Mouse (Mus musculus): ENCODE data around the gene D5Ertd579e.

GRCm38 (mm10) chr5:36581924-36582642, 113.7 kb downstream of the D5Ertd579e start:
- TF ChIP-seq CTCF (conservative IDR thresholded peaks at IDR 0.05 in 1 of 2, IDR thresholded peaks at IDR 0.05 in 1 of 2; ENCODE audit: low read depth in 2 of 2, low read length in 2 of 2) (no peak), KAT2A (IDR thresholded peaks at IDR 0.05; ENCODE audit: insufficient replicate concordance, low read length) (peak; percentile 77; the same call in 1 of the 2 replicates), NELFE (IDR thresholded peaks at IDR 0.05; ENCODE audit: low read depth, low read length) (peak; percentile 87), POLR2A (IDR thresholded peaks at IDR 0.05; ENCODE audit: low read depth, low read length) (peak; percentile 88), CHD2 (IDR thresholded peaks at IDR 0.05; ENCODE audit: low read length) (peak; percentile 69; the same call in 1 of the 2 replicates), E2F4 (IDR thresholded peaks at IDR 0.05; ENCODE audit: insufficient replicate concordance, low read depth, low read length) (no peak), NRF1 (IDR thresholded peaks at IDR 0.05; ENCODE audit: low read depth, low read length) (peak; percentile 65), MAFK (IDR thresholded peaks at IDR 0.05; ENCODE audit: insufficient replicate concordance, low read length) (no peak), HCFC1 (IDR thresholded peaks at IDR 0.05; ENCODE audit: low read depth, low read length) (peak; percentile 88)

Measured in CH12.LX (cell line).